Mouse (Mus musculus): Measurements from ENCODE around the gene Eif4a1.
A peak's percentile ranks its signal among the peaks of the same experiment; 100 is the strongest.
"Not testable (repeated sequence)": the region's sequence is repeated elsewhere in the genome, so short reads cannot be mapped to it uniquely, and the experiment has no call there.

Gene Eif4a1

GRCm38 (mm10) chr11:69632284-69633089 lies 39.7 kb downstream of the Eif4a1 start, which contains the start of gene Fxr2:
Gene Fxr2 (plus strand): TSS chr11:69632990.
- DNase-seq = peak; percentile 100

GRCm38 (mm10) chr11:69629802-69630201 lies 42.4 kb downstream of the Eif4a1 start:
- DNase-seq = no peak

- peak; percentile 85 for DNase-seq
Measured at GRCm38 (mm10) chr11:69628286-69628685, 43.9 kb downstream of the Eif4a1 start.

- DNase-seq = not testable (repeated sequence)
Measured at GRCm38 (mm10) chr11:69624339-69624738, 47.9 kb downstream of the Eif4a1 start.

GRCm38 (mm10) chr11:69623006-69623405 lies 49.2 kb downstream of the Eif4a1 start:
- no peak for DNase-seq

GRCm38 (mm10) chr11:69622406-69622805 lies 49.8 kb downstream of the Eif4a1 start:
- DNase-seq = no peak

- DNase-seq = no peak
Measured at GRCm38 (mm10) chr11:69621571-69622268, 50.5 kb downstream of the Eif4a1 start, which contains the start of gene Sat2. Gene Sat2 (plus strand): TSS chr11:69622024.

- no peak for DNase-seq
Measured at GRCm38 (mm10) chr11:69620394-69621081, 51.7 kb downstream of the Eif4a1 start.

GRCm38 (mm10) chr11:69617805-69618204 lies 54.4 kb downstream of the Eif4a1 start, which contains the start of gene Shbg:
Gene Shbg (minus strand): TSS chr11:69617905.
- no peak for DNase-seq
